Mouse (Mus musculus) lung, embryonic 16.5 days (tissue): Measurements from ENCODE around the gene E130218I03Rik. TPM values are rescaled to one million over a fixed set of nuclear protein-coding genes. Genes with fewer than 3 reads are reported as not detected.

Experiments used
- ATAC-seq: fragments of 200-750 bp; cut with Nextera tagmentation; 2 replicates; pipeline ENCODE4 v1.8.0; 2017; ENCODE audit warnings: low read depth, mild to moderate bottlenecking, moderate library complexity
- H3K27ac ChIP-seq: fragments of 300-500 bp; sonication (generic); 2 replicates; pipeline ENCODE4 v1.5.1; 2014; ENCODE audit warnings: mild to moderate bottlenecking, control low read depth, low read length
- H3K27me3 ChIP-seq: fragments of 300-500 bp; sonication (generic); 2 replicates; pipeline ENCODE4 v1.6.1; 2014; ENCODE audit warnings: low read depth, low read length, mixed read lengths; ENCODE audit not compliant: control insufficient read depth, insufficient read depth
- H3K36me3 ChIP-seq: fragments of 300-500 bp; sonication (generic); 2 replicates; pipeline ENCODE4 v1.6.1; 2014; ENCODE audit warnings: low read length; ENCODE audit not compliant: control insufficient read depth, insufficient read depth
- H3K4me1 ChIP-seq: fragments of 300-500 bp; sonication (generic); replicated peaks from 2 replicates; pipeline ENCODE4 v1.6.1; 2014; ENCODE audit warnings: low read length, mixed read lengths; ENCODE audit not compliant: control insufficient read depth, insufficient read depth
- H3K4me2 ChIP-seq: fragments of 300-500 bp; sonication (generic); 2 replicates; pipeline ENCODE4 v1.6.1; 2014; ENCODE audit warnings: low read depth, low read length, control low read depth
- H3K4me3 ChIP-seq: fragments of 300-500 bp; sonication (generic); 2 replicates; pipeline ENCODE4 v1.5.1; 2014; ENCODE audit warnings: mild to moderate bottlenecking, low read length, control low read depth
- H3K9ac ChIP-seq: fragments of 300-500 bp; sonication (generic); 2 replicates; pipeline ENCODE4 v1.6.1; 2014; ENCODE audit warnings: low read length, control low read depth
- H3K9me3 ChIP-seq: fragments of 300-500 bp; sonication (generic); 2 replicates; pipeline ENCODE4 v1.6.1; 2016; ENCODE audit warnings: low read length; ENCODE audit not compliant: control insufficient read depth
- WGBS: fragments of 180-500 bp; shearing (Covaris S2); extraction: QIAGEN DNeasy Blood & Tissue Kit; methylation state at CpG from one replicate; pipeline ENCODE4 v1.1.7; 2014; 5-methylcytosine and 5-hydroxymethylcytosine counted together
- polyA plus RNA-seq: library from polyadenylated mRNA; unstranded; fragments of >200 nt; fragmentation: Nextera tagmentation; extraction: Ambion mirVana; gene quantifications from 2 replicates; pipeline ENCODE4 v1.2.1, GENCODE M21; 2015

Gene E130218I03Rik
- polyA plus RNA-seq, 1 experiment from 2014 or later = 0.48 TPM

- Histone ChIP-seq H3K27ac (peak overlapping the region; percentile 67), H3K36me3 (peaks cover 6% of the 10 kb centered on the region; the same call in 1 of the 2 replicates), H3K4me2 (peak overlapping the region; percentile 56), H3K9me3 (no peaks in the 10 kb centered on the region), H3K4me1 (peaks cover 8% of the 10 kb centered on the region), H3K9ac (peak overlapping the region; percentile 27), H3K27me3 (no peaks in the 10 kb centered on the region), H3K4me3 (peak overlapping the region; percentile 35)
- ATAC-seq = peak; percentile 43
- 10% methylated on average over 12 of the region's 13 CpGs for WGBS
These were observed 29.4 kb downstream of the E130218I03Rik start for GRCm38 (mm10) chr4:134272731-134273416.

GRCm38 (mm10) chr4:134273417-134274345 is 30.2 kb downstream of the E130218I03Rik start:
- Histone ChIP-seq H3K4me1 (peaks cover 8% of the 10 kb centered on the region), H3K4me2 (peak overlapping the region; percentile 56), H3K36me3 (peaks cover 10% of the 10 kb centered on the region), H3K27me3 (no peaks in the 10 kb centered on the region), H3K9me3 (no peaks in the 10 kb centered on the region), H3K27ac (peak overlapping the region; percentile 67), H3K4me3 (peak overlapping the region; percentile 35), H3K9ac (peak overlapping the region; percentile 27)
- peak; percentile 72 for ATAC-seq
- WGBS = 3% methylated on average over 14 of the region's 14 CpGs

DNA sequence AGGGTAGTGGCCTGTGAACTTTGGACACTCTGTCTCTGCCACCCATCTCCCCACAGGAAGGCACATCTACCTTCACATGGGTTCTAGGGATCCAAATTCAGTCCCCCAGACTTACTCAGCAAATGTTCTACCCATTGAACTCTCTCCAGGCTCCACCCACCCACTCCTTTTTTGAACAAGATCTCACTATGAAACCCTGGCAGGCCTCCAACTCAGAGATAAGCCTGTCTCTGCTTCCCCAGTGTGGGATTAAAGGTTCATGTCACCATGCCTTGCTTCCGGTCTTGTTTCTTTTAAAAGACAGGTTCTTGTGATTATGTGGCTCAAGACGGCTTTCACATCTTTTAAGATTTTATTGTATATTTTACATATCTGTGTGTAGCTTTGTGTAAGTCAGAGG is 41.5 kb downstream of the E130218I03Rik start:
- no peak overlapping the region for H3K4me2 ChIP-seq
- WGBS = 83% methylated on average over 2 of the region's 2 CpGs
- ATAC-seq = no peak
- H3K27me3 ChIP-seq = no peaks in the 10 kb centered on the region
- no peak overlapping the region for H3K27ac ChIP-seq
- H3K9me3 ChIP-seq = no peaks in the 10 kb centered on the region
- peaks cover 8% of the 10 kb centered on the region for H3K36me3 ChIP-seq
- H3K4me1 ChIP-seq = peaks cover 19% of the 10 kb centered on the region
- H3K9ac ChIP-seq = no peak overlapping the region
- H3K4me3 ChIP-seq = no peak overlapping the region

GRCm38 (mm10) chr4:134286226-134287167 is 43.0 kb downstream of the E130218I03Rik start:
- Histone ChIP-seq H3K27ac (peak overlapping the region; percentile 86), H3K36me3 (peaks cover 5% of the 10 kb centered on the region), H3K9ac (peak overlapping the region; percentile 98), H3K4me3 (peak overlapping the region; percentile 96), H3K4me1 (peaks cover 19% of the 10 kb centered on the region), H3K27me3 (no peaks in the 10 kb centered on the region), H3K9me3 (no peaks in the 10 kb centered on the region), H3K4me2 (peak overlapping the region; percentile 71)
- 1% methylated on average over 59 of the region's 59 CpGs for WGBS
- ATAC-seq = peak; percentile 47

GRCm38 (mm10) chr4:134287168-134287564 is 43.7 kb downstream of the E130218I03Rik start:
- Histone ChIP-seq H3K9ac (peak overlapping the region; percentile 98), H3K9me3 (no peaks in the 10 kb centered on the region), H3K36me3 (peaks cover 4% of the 10 kb centered on the region), H3K4me3 (peak overlapping the region; percentile 96), H3K4me2 (peak overlapping the region; percentile 76), H3K27ac (peak overlapping the region; percentile 98), H3K4me1 (peaks cover 19% of the 10 kb centered on the region), H3K27me3 (no peaks in the 10 kb centered on the region)
- WGBS = under 1% methylated on average over 55 of the region's 59 CpGs
- peak; percentile 96 for ATAC-seq

DNA sequence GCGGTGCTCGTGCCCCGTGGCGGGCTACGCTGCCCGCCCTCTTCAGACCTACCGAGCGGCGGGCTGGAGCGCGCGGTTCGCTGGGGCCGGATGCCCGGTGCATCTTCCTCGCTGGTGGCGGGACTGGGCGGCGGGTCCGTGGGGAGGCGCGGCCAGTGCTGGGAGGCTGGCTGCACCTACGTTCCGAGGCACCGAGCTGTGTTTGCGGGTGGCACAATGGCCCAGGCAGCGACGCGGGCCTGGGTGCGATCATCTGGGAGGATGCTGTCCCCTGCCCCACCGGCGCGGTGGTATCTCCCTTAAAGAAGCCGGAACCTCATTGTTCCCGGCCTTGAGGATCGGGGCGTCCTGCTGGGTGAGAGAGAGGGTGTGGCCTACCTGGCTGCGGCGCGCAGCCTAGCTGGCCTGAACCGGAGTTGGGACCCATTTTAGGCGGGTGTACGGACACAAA is 44.1 kb downstream of the E130218I03Rik start, which contains the start of gene Pdik1l:
TSS of gene Pdik1l (minus strand) at position 321 of the 451 bp plus-strand sequence.
- ATAC-seq = peak; percentile 79
- 0% methylated on average over 26 of the region's 43 CpGs for WGBS
- H3K4me3 ChIP-seq = peak within 1 kb of the TSS; percentile 96
- peak within 1 kb of the TSS; percentile 98 for H3K27ac ChIP-seq
- peaks cover 19% of the 10 kb centered on the region for H3K4me1 ChIP-seq
- no peaks in the 10 kb centered on the region for H3K9me3 ChIP-seq
- peak within 1 kb of the TSS; percentile 76 for H3K4me2 ChIP-seq
- H3K27me3 ChIP-seq = no peaks in the 10 kb centered on the region
- H3K9ac ChIP-seq = peak within 1 kb of the TSS; percentile 98
- H3K36me3 ChIP-seq = peaks cover 3% of the 10 kb centered on the region; the same call in 1 of the 2 replicates

- Histone ChIP-seq H3K4me1 (peaks cover 19% of the 10 kb centered on the region), H3K36me3 (peaks cover 3% of the 10 kb centered on the region; the same call in 1 of the 2 replicates), H3K9ac (peak overlapping the region; percentile 83), H3K27ac (peak overlapping the region; percentile 98), H3K4me2 (peak overlapping the region; percentile 76), H3K9me3 (no peaks in the 10 kb centered on the region), H3K4me3 (peak overlapping the region; percentile 96), H3K27me3 (no peaks in the 10 kb centered on the region; the same call in 1 of the 2 replicates)
- WGBS = 19% methylated on average over 11 of the region's 11 CpGs
- no peak for ATAC-seq
These were observed 45.2 kb downstream of the E130218I03Rik start for GRCm38 (mm10) chr4:134288397-134289256.

- H3K36me3 ChIP-seq = no peaks in the 10 kb centered on the region
- H3K9ac ChIP-seq = no peak overlapping the region
- WGBS = 15% methylated on average over 7 of the region's 7 CpGs
- H3K27me3 ChIP-seq = no peaks in the 10 kb centered on the region; the same call in 1 of the 2 replicates
- H3K4me2 ChIP-seq = no peak overlapping the region
- no peak for ATAC-seq
- no peak overlapping the region for H3K4me3 ChIP-seq
- no peak overlapping the region for H3K27ac ChIP-seq
- H3K9me3 ChIP-seq = peaks cover 3% of the 10 kb centered on the region; the same call in 1 of the 2 replicates
- peaks cover 10% of the 10 kb centered on the region for H3K4me1 ChIP-seq
These were observed 48.6 kb downstream of the E130218I03Rik start for GRCm38 (mm10) chr4:134292067-134292466.
